Mouse (Mus musculus) heart, embryonic 12.5 days (tissue): ENCODE measurements around the gene Fbln1. TPM values are rescaled to one million over a fixed set of nuclear protein-coding genes. Genes with fewer than 3 reads are reported as not detected.

Experiments used
- ATAC-seq: fragments of 200-750 bp; cut with Nextera tagmentation; 2 replicates; pipeline ENCODE4 v1.8.0; 2017; ENCODE audit warnings: moderate TSS enrichment, moderate library complexity; ENCODE audit not compliant: insufficient number of reproducible peaks, low FRiP score
- H3K27ac ChIP-seq: fragments of 300-500 bp; sonication (generic); 2 replicates; pipeline ENCODE4 v1.5.1; 2016; ENCODE audit warnings: mild to moderate bottlenecking, moderate library complexity; ENCODE audit not compliant: poor library complexity, severe bottlenecking
- H3K27me3 ChIP-seq: fragments of 300-500 bp; sonication (generic); replicated peaks from 2 replicates; pipeline ENCODE4 v1.6.1; 2016; ENCODE audit warnings: mild to moderate bottlenecking, moderate library complexity
- H3K36me3 ChIP-seq: fragments of 300-500 bp; sonication (generic); 2 replicates; pipeline ENCODE4 v1.6.1; 2016; ENCODE audit warnings: mild to moderate bottlenecking, moderate library complexity
- H3K4me1 ChIP-seq: fragments of 300-500 bp; sonication (generic); replicated peaks from 2 replicates; pipeline ENCODE4 v1.6.1; 2016; ENCODE audit warnings: mild to moderate bottlenecking
- H3K4me2 ChIP-seq: fragments of 300-500 bp; sonication (generic); 2 replicates; pipeline ENCODE4 v1.6.1; 2016; ENCODE audit warnings: mild to moderate bottlenecking, moderate library complexity
- H3K4me3 ChIP-seq: fragments of 300-500 bp; sonication (generic); 2 replicates; pipeline ENCODE4 v1.5.1; 2016; ENCODE audit warnings: mild to moderate bottlenecking
- H3K9ac ChIP-seq: fragments of 300-500 bp; sonication (generic); 2 replicates; pipeline ENCODE4 v1.6.1; 2016; ENCODE audit warnings: mild to moderate bottlenecking, moderate library complexity
- H3K9me3 ChIP-seq: fragments of 300-500 bp; sonication (generic); replicated peaks from 2 replicates; pipeline ENCODE4 v1.6.1; 2016; ENCODE audit warnings: mild to moderate bottlenecking, moderate library complexity
- WGBS: fragments of 180-500 bp; shearing (Covaris S2); methylation state at CpG from one replicate; pipeline ENCODE4 v1.1.7; 2016; 5-methylcytosine and 5-hydroxymethylcytosine counted together
- polyA plus RNA-seq: library from polyadenylated mRNA; unstranded; fragments of >200 nt; fragmentation: Nextera tagmentation; extraction: Ambion mirVana; gene quantifications from 2 replicates; pipeline ENCODE4 v1.2.1, GENCODE M21; 2016

Fbln1 gene
- polyA plus RNA-seq, 1 experiment from 2014 or later: 142 TPM

DNA sequence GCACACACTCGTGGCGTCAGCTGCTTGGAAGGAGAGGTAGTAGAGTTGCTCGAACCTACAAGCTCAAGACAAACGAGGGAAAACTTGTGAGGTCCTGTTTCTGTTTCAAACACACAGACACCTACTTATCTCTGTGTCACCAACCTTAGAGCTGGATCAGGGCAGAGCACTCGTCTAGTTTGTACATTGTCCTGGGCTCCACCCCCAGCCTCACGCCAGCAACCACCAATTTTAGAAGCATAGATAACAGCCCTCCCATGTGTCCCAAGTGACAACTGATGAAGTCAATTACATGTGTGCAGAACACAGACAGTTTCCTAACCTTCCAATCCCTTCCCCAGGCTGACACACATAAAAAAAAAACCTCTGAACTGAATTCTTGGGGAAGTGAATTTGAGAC lies 27.6 kb upstream of the Fbln1 start:
- Histone ChIP-seq H3K36me3 (no peaks in the 10 kb centered on the region), H3K4me2 (peak overlapping the region; percentile 55), H3K4me1 (peaks cover 53% of the 10 kb centered on the region), H3K4me3 (peak overlapping the region; percentile 14), H3K9ac (no peak overlapping the region), H3K27me3 (no peaks in the 10 kb centered on the region), H3K9me3 (0 out of 2 replicates have a peak, but pooled peaks cover 5% of the 10 kb centered on the region), H3K27ac (peak overlapping the region; percentile 83)
- WGBS: 15% methylated on average over 6 of the region's 6 CpGs
- peak; percentile 77; the same call in 1 of the 2 replicates for ATAC-seq

- ATAC-seq: no peak
- no peak overlapping the region for H3K9ac ChIP-seq
- 70% methylated on average over 7 of the region's 7 CpGs for WGBS
- no peak overlapping the region for H3K4me3 ChIP-seq
- no peak overlapping the region for H3K4me2 ChIP-seq
- 0 out of 2 replicates have a peak, but pooled peaks cover 5% of the 10 kb centered on the region for H3K9me3 ChIP-seq
- H3K27ac ChIP-seq: peak overlapping the region; percentile 83; the same call in 1 of the 2 replicates
- H3K27me3 ChIP-seq: no peaks in the 10 kb centered on the region
- H3K4me1 ChIP-seq: peaks cover 38% of the 10 kb centered on the region
- no peaks in the 10 kb centered on the region for H3K36me3 ChIP-seq
These were observed 26.1 kb upstream of the Fbln1 start for GRCm38 (mm10) chr15:85179528-85180180.

DNA sequence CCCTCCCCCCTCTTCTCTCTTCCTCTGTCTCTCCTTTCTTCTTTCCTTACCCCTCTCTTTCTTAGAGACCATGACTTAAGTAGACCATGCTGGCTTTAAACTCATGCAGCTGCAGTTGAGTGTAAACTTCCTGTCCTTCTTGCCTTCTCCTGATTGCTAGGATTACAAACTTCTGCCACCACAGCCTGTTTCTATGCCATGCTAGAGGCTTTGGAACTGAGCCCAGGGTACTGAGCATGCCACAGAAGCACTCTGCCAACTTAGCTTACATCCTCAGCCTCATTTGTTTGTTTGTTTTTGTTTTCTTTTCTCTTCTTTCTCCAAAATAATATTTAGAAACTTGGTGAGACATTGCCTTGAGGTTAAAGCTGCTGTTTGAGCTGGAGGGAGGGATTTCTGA lies 25.4 kb upstream of the Fbln1 start:
- Histone ChIP-seq H3K9ac (no peak overlapping the region), H3K4me2 (no peak overlapping the region), H3K4me1 (peaks cover 38% of the 10 kb centered on the region), H3K36me3 (no peaks in the 10 kb centered on the region), H3K27ac (peak overlapping the region; percentile 40; the same call in 1 of the 2 replicates), H3K27me3 (no peaks in the 10 kb centered on the region), H3K9me3 (0 out of 2 replicates have a peak, but pooled peaks cover 5% of the 10 kb centered on the region), H3K4me3 (no peak overlapping the region)
- no peak for ATAC-seq

GRCm38 (mm10) chr15:85182063-85182462 lies 23.7 kb upstream of the Fbln1 start:
- Histone ChIP-seq H3K4me3 (no peak overlapping the region), H3K27ac (no peak overlapping the region), H3K9me3 (no peaks in the 10 kb centered on the region), H3K27me3 (no peaks in the 10 kb centered on the region), H3K4me2 (no peak overlapping the region), H3K9ac (no peak overlapping the region), H3K4me1 (peaks cover 35% of the 10 kb centered on the region), H3K36me3 (no peaks in the 10 kb centered on the region)
- WGBS: 79% methylated on average over 4 of the region's 4 CpGs
- ATAC-seq: no peak

- Histone ChIP-seq H3K4me2 (no peak overlapping the region), H3K27ac (no peak overlapping the region), H3K27me3 (no peaks in the 10 kb centered on the region), H3K4me3 (no peak overlapping the region), H3K4me1 (no peaks in the 10 kb centered on the region), H3K9ac (no peak overlapping the region), H3K9me3 (no peaks in the 10 kb centered on the region), H3K36me3 (no peaks in the 10 kb centered on the region)
- WGBS: 63% methylated on average over 7 of the region's 7 CpGs
- ATAC-seq: no peak
These were observed 18.8 kb upstream of the Fbln1 start for GRCm38 (mm10) chr15:85186916-85187315.

DNA sequence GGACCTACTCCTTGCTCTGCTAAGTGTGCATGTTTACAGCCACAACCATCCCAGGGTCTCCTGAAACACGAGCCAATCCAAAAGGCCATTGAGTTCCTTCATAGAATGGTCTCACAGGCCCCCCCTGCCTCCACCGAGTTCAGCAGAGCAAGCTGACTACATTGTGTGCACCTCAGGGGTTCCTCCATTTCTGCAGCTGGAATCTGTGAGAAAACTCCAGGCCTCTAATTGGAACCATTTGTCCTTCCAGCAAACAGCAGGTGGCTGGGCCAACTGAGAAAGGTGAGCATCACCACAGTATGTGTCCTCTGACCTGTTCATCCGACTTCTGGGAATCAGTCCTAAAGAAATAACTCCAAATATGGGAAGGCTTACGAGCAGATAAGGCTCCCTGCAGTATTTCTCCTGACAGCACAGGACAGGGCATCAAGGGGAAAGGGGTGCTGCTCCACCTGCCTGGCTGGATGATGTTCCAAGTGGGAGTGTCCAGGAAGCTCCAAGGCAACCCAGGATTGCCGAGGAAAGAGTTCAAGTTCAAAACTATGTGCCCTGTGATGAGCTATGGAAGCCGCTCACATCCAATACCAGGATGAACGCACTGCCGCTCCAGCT lies 17.5 kb upstream of the Fbln1 start:
- no peak for ATAC-seq
- 48% methylated on average over 8 of the region's 8 CpGs for WGBS
- Histone ChIP-seq H3K4me1 (no peaks in the 10 kb centered on the region), H3K27me3 (no peaks in the 10 kb centered on the region), H3K9me3 (no peaks in the 10 kb centered on the region), H3K36me3 (no peaks in the 10 kb centered on the region), H3K27ac (no peak overlapping the region), H3K4me2 (no peak overlapping the region), H3K4me3 (no peak overlapping the region), H3K9ac (no peak overlapping the region)

GRCm38 (mm10) chr15:85200446-85201289 lies 5.1 kb upstream of the Fbln1 start:
- no peak overlapping the region for H3K27ac ChIP-seq

GRCm38 (mm10) chr15:85202199-85202598 lies 3.5 kb upstream of the Fbln1 start:
- Histone ChIP-seq H3K4me1 (peaks cover 18% of the 10 kb centered on the region), H3K4me2 (no peak overlapping the region), H3K9ac (no peak overlapping the region), H3K36me3 (no peaks in the 10 kb centered on the region), H3K27ac (no peak overlapping the region), H3K4me3 (no peak overlapping the region), H3K9me3 (no peaks in the 10 kb centered on the region), H3K27me3 (peaks cover 34% of the 10 kb centered on the region)
- ATAC-seq: no peak
- WGBS: 71% methylated on average over 9 of the region's 9 CpGs

More at GRCm38 (mm10) chr15:85200446-85201289, 5.1 kb upstream of the Fbln1 start:
- no peak for ATAC-seq
- H3K9ac ChIP-seq: no peak overlapping the region
- H3K9me3 ChIP-seq: no peaks in the 10 kb centered on the region
- no peak overlapping the region for H3K4me2 ChIP-seq
- H3K27me3 ChIP-seq: peaks cover 34% of the 10 kb centered on the region
- no peak overlapping the region for H3K4me3 ChIP-seq
- 0 out of 2 replicates have a peak, but pooled peaks cover 6% of the 10 kb centered on the region for H3K4me1 ChIP-seq
- WGBS: 53% methylated on average over 14 of the region's 14 CpGs
- H3K36me3 ChIP-seq: no peaks in the 10 kb centered on the region

GRCm38 (mm10) chr15:85202787-85203186 lies 3.0 kb upstream of the Fbln1 start:
- Histone ChIP-seq H3K4me1 (peaks cover 24% of the 10 kb centered on the region), H3K4me3 (no peak overlapping the region), H3K27ac (no peak overlapping the region), H3K9ac (no peak overlapping the region), H3K9me3 (no peaks in the 10 kb centered on the region), H3K4me2 (no peak overlapping the region), H3K36me3 (no peaks in the 10 kb centered on the region), H3K27me3 (peaks cover 34% of the 10 kb centered on the region)
- 57% methylated on average over 5 of the region's 5 CpGs for WGBS
- ATAC-seq: no peak

DNA sequence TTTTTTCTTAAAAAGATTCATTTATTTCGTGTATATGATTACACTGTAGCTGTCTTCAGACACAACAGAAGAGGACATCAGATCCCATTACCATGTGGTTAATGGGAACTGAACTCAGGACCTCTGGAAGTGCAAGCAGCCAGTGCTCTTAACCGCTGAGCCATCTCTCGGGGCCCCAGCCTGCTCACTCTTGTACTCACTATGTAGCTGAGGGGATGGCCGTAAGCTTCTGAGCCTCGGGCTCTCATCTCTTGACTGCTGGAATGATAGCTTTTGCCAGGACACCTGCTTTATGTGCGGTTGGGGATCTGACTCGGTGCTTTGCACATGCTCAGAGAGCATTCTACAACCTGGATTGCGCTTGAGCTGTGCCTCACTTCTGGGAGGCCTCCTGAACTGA lies 1.4 kb upstream of the Fbln1 start:
- no peak overlapping the region for H3K9ac ChIP-seq
- WGBS: 59% methylated on average over 8 of the region's 8 CpGs
- no peak for ATAC-seq
- no peaks in the 10 kb centered on the region for H3K9me3 ChIP-seq
- no peak overlapping the region for H3K27ac ChIP-seq
- no peak overlapping the region for H3K4me2 ChIP-seq
- H3K27me3 ChIP-seq: peaks cover 34% of the 10 kb centered on the region
- H3K4me1 ChIP-seq: peaks cover 34% of the 10 kb centered on the region
- H3K36me3 ChIP-seq: peaks cover 4% of the 10 kb centered on the region; the same call in 1 of the 2 replicates
- no peak overlapping the region for H3K4me3 ChIP-seq

DNA sequence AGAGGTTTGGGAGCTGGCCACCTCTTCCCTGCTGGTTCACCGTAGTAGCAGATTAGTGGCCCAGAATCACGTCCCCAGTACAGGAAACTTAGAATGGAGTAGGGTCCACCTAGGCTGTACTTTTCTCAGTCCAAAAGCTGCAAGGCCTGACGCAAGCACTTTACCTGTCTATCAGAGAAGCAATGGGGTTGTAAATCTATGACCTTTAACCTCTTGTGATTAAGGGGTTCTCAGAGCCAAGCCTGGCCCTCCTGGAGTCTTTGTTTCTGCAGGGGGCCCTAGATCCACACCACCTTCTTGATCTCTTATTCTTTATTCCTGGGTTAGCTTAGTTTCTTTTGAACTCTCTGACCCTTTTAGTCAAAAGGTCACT lies 940 bp downstream of the Fbln1 start:
- Histone ChIP-seq H3K9me3 (no peaks in the 10 kb centered on the region), H3K4me2 (peak overlapping the region; percentile 97), H3K9ac (peak overlapping the region; percentile 88), H3K4me3 (peak overlapping the region; percentile 74), H3K27ac (peak overlapping the region; percentile 67; the same call in 1 of the 2 replicates), H3K27me3 (peaks cover 29% of the 10 kb centered on the region), H3K36me3 (peaks cover 10% of the 10 kb centered on the region), H3K4me1 (peaks cover 28% of the 10 kb centered on the region)
- 10% methylated on average over 3 of the region's 3 CpGs for WGBS
- no peak for ATAC-seq
